Mouse (Mus musculus) embryonic fibroblast, embryonic 13.5 days (primary cell): ENCODE measurements around the gene Hao1. TPM values are rescaled to one million over a fixed set of nuclear protein-coding genes. Genes with fewer than 3 reads are reported as not detected.
A peak's percentile ranks its signal among the peaks of the same experiment; 100 is the strongest.

Experiments used
- H3K27ac ChIP-seq: 2 replicates; pipeline ENCODE4 v1.5.1; 2012; ENCODE audit warnings: low read length, control low read depth, inconsistent platforms; ENCODE audit not compliant: insufficient read depth
- H3K4me1 ChIP-seq: 2 replicates; pipeline ENCODE4 v1.6.1; 2011; ENCODE audit warnings: low read length; ENCODE audit not compliant: control insufficient read depth, insufficient read depth
- H3K4me3 ChIP-seq: 2 replicates; pipeline ENCODE4 v1.5.1; 2011; ENCODE audit warnings: mild to moderate bottlenecking, control low read depth, low read length; ENCODE audit not compliant: insufficient read depth
- CTCF ChIP-seq: IDR thresholded peaks from 2 replicates; pipeline ENCODE4 v1.5.1; 2011; ENCODE audit warnings: mild to moderate bottlenecking, control low read depth, low read length, moderate library complexity, borderline replicate concordance; ENCODE audit not compliant: insufficient read depth
- POLR2A ChIP-seq: IDR thresholded peaks from 2 replicates; pipeline ENCODE4 v1.6.1; 2011; ENCODE audit warnings: low read depth, mild to moderate bottlenecking, control low read depth, low read length, moderate library complexity
- polyA plus RNA-seq: library from polyadenylated mRNA; stranded (reverse); fragments of >200 nt; gene quantifications from 2 replicates; pipeline ENCODE4 v1.2.4, GENCODE M21; 2011; ENCODE audit warnings: low read depth; ENCODE audit not compliant: missing spikeins, insufficient read length

Hao1 gene
- polyA plus RNA-seq: not detected in 2 replicates

DNA sequence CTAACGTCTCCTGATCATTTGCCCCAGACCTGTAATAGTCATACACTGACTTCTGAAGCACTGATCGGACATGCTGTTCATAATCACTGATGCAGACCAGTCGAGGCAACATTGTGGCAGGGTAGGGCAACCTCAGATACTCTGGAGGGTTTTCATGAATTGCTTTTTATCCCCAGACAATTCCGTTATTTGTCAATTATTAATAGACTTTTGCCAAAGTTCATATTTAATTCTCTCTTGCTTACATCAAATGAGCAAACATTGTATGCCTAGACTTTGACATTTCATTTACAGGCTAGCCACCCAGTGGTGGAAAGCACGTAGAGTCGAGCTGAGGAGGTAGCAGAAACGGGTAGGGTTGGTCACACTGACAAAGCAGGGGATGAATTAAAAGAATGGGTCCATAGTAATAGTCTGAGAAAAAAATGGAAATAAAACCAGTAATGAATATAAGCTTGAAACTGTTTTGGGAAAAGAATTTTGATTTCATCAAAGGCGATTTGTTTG is at the start of gene Hao1:
TSS of gene Hao1 (minus strand) at position 148 of the 507 bp plus-strand sequence.
- H3K4me3 ChIP-seq: no peak within 1 kb of the TSS
- H3K4me1 ChIP-seq: no peaks in the 10 kb centered on the region
- no peak within 1 kb of the TSS for H3K27ac ChIP-seq
- TF ChIP-seq CTCF (no peak), POLR2A (no peak)

DNA sequence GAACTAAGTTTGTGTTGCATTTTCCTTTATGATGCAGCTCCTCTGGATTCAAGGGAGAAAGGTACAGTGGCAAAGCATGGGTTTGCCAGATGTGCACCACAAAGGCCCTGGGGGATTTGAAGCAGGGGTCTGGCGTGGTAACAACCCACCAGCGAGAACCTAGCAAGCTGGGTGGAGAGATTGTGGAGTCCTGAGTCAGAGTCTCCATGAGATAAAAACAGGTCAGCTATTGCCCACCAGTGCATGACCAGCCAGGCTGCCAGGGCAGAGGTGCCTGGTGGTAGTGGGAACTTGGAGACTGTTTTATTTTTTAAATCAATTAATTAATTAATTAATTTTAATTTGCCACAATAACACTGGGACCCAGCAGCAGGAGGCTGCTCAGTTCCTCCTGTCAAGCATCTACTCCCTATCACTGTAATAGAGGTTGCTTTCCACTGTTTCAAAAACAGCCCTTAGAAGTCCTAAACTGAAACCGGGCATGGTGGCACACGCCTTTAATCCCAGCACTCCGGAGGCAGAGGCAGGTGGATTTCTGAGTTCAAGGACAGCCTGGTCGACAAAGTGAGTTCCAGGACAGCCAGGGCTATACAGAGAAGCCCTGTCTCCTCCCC is 37.0 kb upstream of the Hao1 start:
- no peak overlapping the region for H3K27ac ChIP-seq
- H3K4me3 ChIP-seq: no peak overlapping the region
- H3K4me1 ChIP-seq: no peaks in the 10 kb centered on the region
- TF ChIP-seq CTCF (no peak), POLR2A (no peak)

DNA sequence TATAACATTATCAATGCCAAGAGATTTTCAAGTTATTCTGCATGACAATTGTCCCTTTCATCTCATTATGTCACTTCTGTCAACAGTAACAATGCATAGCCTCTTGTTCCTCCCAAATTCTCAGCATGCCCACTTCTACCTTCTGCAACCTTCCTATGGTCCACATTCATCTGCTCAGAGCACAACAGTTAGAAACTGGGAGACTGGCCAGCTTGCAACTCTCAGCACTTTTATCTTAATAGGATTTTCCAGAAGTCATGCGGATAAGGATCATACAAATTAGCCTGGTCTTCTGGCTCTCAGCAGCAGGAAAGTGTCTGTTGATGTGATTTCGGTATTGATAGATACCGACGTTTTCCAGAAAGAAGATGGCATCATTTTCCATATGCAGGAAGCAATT is 31.1 kb upstream of the Hao1 start:
- no peaks in the 10 kb centered on the region for H3K4me1 ChIP-seq
- no peak overlapping the region for H3K4me3 ChIP-seq
- no peak overlapping the region for H3K27ac ChIP-seq
- TF ChIP-seq POLR2A (no peak), CTCF (no peak)

DNA sequence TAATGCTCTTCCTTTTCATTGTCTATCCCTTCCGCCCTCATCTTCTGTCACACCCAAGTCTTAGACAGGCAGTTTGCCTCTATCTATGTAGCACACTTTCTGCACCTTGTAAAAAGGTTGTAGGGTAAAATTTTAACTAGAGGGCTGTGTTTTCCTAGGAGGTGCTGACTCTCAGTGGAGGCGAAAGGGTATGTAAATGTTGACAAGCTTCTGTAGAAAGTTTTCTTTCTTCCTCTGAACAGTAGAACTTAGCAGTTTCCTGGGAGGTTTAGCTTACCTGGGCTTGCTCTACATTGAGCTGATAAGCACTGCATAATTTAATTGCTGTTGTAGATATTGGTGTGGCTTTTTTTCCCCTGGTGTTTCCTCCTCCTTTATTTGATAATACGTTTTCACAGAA is 5.3 kb upstream of the Hao1 start:
- H3K4me3 ChIP-seq: no peak overlapping the region
- TF ChIP-seq POLR2A (no peak), CTCF (no peak)
- H3K4me1 ChIP-seq: no peaks in the 10 kb centered on the region
- H3K27ac ChIP-seq: no peak overlapping the region

DNA sequence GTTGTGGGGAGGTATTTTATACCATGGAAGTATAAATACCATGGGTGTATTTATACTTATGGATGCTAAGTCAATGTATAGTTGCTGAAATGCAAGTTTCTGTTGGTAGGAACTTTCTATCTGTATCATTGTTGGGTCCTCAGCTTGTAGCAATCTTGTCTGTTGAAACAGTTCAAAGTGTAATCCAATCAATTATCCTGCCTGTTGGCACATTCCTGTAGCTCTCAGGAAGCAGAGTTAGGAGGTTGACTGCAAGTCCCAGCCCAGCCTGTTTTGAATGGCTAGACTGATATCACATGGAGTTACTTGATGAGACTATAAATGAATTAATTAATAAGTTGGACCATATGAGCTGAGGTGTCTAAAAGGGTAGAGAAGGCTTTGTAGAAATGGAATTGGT is 1.8 kb downstream of the Hao1 start:
- no peak for TF ChIP-seq POLR2A
- TF ChIP-seq CTCF: no peak
- H3K4me1 ChIP-seq: no peaks in the 10 kb centered on the region
- no peak overlapping the region for H3K4me3 ChIP-seq
- no peak overlapping the region for H3K27ac ChIP-seq

DNA sequence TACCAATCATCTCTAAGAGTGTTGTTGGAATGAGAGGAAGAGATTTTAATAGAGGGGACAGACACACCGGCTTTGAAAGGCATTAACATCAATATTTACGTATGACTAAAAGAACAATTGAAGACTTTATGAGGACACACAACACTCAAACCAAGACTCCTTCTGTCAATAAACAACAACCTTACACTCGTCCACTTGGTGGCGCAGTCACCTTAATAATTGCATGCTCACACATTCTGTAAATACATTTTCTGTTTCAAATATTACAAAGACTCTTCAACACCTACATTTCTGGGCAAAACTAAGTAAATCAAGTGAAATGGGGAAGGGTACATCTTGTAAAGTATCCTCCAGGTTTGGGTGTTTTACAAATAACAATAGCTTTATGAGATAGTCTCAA is 4.4 kb downstream of the Hao1 start:
- peaks cover 4% of the 10 kb centered on the region; the same call in 1 of the 2 replicates for H3K4me1 ChIP-seq
- H3K27ac ChIP-seq: no peak overlapping the region
- H3K4me3 ChIP-seq: no peak overlapping the region
- TF ChIP-seq CTCF (no peak), POLR2A (no peak)

DNA sequence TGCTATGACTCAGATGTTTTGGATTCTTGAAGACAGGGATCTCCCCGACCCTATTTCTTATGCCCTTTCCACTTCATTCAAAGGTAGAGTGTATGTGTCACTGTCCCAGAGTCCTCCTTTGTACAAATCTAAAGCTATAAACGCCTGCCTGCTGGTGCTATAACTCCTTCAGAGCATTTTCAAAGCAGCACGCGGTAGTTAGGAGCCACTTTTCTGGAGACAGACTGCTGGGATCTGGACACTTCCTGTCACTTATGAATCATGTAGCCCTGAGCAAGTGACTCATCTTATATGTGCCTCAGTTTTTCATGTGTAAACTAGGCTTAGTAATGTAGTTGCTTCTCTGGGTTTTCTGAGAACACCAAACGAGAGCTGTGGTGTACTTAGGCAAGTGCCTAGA is 9.1 kb downstream of the Hao1 start:
- Histone ChIP-seq H3K4me1 (peaks cover 6% of the 10 kb centered on the region; the same call in 1 of the 2 replicates), H3K4me3 (no peak overlapping the region), H3K27ac (peak overlapping the region; percentile 26)
- TF ChIP-seq CTCF (no peak), POLR2A (no peak)

DNA sequence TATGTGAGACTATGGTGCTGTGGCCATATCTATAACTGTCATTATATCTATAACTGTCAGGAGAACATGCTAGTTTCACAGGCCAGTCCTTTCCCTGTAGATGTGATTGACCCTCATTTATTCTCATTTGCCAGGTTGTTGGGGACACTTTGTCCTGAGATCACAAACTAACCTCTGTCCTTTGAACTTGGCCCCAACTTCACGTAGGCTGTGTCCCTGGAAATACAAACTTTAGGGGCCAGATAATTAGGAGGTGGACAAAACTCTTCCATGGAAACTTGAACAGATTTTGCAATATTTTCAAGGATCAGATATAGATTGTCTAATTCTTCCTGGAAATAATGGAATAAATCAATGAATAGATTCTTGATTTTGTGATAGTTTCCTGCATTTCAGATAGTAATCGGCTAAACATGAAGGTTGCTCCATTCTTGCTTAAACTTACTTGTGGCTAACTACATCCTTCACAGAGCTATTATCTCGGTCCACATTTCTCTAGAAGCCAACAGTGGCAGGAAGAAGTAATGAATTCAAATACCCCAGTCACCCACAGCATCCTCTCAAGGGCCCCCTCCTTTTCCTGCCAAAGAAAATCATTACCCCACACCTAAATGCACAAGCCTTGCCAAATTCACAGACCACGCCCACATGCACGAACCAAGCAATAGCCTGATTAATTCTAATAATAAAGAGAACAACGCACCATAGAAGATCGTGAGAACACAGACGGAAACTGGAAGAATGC is 9.7 kb downstream of the Hao1 start:
- Histone ChIP-seq H3K4me1 (peaks cover 6% of the 10 kb centered on the region; the same call in 1 of the 2 replicates), H3K4me3 (no peak overlapping the region), H3K27ac (peak overlapping the region; percentile 26)
- TF ChIP-seq POLR2A (no peak), CTCF (no peak)

DNA sequence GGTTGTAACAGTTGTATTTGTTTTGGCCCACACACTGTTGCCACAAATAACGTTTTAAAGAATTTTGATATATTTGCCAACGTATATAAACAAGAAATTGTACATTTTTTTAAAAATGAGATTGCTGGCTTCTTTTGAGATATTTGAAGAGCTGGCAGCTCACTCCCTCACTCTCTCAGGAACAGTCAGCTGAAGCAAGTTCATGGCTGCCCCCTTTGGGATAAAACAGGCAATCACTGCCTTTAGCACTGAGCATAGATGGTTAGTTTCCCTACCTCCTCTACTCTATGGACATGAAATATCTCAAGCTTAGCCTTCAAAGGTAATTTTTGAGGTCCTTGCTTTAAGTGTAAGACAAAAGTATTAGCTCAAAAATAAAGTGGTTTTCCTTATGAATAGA is 10.7 kb downstream of the Hao1 start:
- TF ChIP-seq CTCF (no peak), POLR2A (no peak)

DNA sequence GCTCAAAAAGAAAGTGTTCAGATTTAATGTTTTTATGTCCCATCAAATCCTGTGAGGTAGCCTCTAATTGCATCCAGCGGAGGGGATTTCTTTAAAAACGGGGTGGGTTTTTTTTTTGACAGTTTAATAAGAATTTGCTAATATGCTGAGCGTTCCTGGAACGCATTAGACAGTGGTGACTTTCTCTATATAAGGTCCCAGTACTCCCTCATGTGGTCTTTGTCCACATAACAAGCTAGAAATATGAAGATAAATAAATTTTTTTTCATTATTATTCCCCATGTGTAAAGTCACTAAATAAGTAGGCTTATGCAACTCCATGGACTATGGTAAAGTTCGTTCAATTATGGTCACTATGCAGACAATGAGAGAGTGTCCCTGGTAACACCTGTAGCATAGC is 13.1 kb downstream of the Hao1 start:
- TF ChIP-seq CTCF (no peak), POLR2A (no peak)
- Histone ChIP-seq H3K4me1 (peaks cover 6% of the 10 kb centered on the region; the same call in 1 of the 2 replicates), H3K27ac (no peak overlapping the region), H3K4me3 (no peak overlapping the region)

More for the DNA sequence above, 10.7 kb downstream of the Hao1 start:
- Histone ChIP-seq H3K27ac (no peak overlapping the region), H3K4me1 (peaks cover 6% of the 10 kb centered on the region; the same call in 1 of the 2 replicates), H3K4me3 (no peak overlapping the region)
